Mouse (Mus musculus) left cerebral cortex, postnatal 36 days (tissue): ENCODE data around the gene Snx6. TPM values are rescaled to one million over a fixed set of nuclear protein-coding genes. Genes with fewer than 3 reads are reported as not detected.
"Not testable (repeated sequence)": the region's sequence is repeated elsewhere in the genome, so short reads cannot be mapped to it uniquely, and the experiment has no call there.

Experiments used
- DNase-seq, 2 experiments: peaks; one replicate each; pipeline ENCODE4 v3.0.0; 2021 to 2022; ENCODE audit warnings: low spot score in 2 of 2, mixed read lengths in 1 of 2
- intact Hi-C: fragments of 180-260 bp; cut with DNase I; formaldehyde crosslinking; loops from one replicate; pipeline ENCODE4 v1.15.1; 2025
- total RNA-seq, 2 experiments: library from RNA; stranded (reverse); gene quantifications; 2 replicates each; pipeline ENCODE4 v1.2.3; 2021

Gene Snx6
- 10 to 100 TPM; 44.3 to 45.5 TPM for total RNA-seq

DNA sequence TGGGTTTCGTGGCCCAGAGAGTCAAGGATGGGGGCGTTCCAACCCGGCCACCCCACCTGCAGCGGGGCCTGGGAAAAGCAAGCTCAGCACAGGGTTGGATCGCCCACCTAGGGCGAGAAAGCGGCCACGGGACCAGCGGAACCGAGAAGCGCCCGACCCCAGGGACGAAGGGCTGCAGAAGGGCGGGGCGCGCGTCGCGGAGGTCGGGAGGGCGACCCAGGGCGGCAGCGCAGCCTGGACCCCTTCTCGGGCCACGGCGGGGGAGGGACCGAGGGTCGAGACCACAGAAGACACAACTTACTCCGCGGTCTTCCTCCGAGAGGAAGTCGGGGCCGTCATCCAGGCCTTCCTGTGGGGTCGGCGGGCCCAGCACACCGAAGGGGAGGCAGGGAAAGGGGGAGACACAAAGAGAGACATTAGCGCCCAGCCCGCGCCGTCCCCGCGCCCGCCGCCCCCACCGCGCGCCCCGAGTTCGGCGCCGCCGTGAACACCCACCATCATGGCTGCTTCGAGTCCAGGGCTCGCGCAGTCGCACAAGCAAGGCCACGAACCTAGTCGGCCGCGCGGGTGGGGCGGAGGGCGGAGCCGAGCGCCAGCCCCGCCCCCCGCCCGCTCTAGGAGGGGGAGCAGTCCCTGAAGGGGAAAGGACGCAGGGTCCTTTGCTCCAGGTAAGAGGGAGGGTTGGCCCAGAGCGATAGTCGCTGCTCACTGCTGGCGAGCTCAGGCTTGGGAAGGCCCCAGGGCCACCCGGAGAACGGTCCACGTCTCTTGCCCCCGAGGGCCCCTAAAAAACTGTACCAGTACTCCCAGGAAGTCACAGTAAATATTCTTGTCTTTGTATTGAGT, at the start of gene Snx6:
TSS of gene Snx6 (minus strand) at position 551 of the 846 bp plus-strand sequence.
- intact Hi-C loops = no loop called here
- DNase-seq = peak; percentile 78 to 84

- intact Hi-C loops = no loop called here
- DNase-seq = no peak
These were observed 48.9 kb upstream of the Snx6 start for GRCm38 (mm10) chr12:54844415-54844814.

DNA sequence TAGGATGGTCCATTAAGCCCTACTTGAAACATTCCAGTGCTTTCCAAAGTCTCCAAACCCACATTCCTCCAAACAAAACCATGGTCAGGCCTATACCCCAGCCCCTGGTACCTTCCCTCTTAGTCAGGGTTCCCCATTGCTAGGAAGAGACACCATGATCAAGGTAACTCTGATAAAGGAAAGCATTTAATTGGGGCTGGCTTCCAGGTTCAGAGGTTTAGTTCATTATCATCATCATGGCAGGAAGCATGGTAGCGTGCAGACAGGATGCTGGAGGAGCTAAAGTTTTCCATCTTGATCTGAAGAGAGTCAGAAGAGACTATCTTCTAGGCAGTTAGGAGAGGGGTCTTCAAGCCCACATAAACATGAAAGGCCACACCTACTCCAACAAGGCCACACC, 46.1 kb upstream of the Snx6 start:
- no peak for DNase-seq
- intact Hi-C loops = no loop called here

DNA sequence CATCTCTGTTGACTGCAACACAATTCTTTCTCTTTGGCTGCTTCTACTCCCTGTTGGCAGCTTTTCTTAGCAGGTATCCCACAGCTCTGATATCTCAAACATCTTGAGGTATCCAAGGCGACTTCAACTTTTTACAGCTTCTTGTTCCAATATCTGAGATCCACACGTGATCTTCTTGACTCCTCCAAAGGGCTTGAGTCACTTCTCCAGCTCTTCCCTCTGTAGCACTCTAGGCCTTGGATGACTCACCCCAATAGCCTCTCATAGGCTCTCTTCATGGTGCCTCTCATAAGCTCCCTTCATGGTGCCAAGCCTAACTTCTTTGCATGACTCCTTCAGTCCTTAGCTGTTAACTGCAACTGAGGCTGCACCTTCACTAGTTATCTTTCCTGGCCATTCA, 44.3 kb upstream of the Snx6 start:
- intact Hi-C loops = no loop called here
- DNase-seq = no peak

- DNase-seq = no peak
- intact Hi-C loops = no loop called here
These were observed 43.4 kb upstream of the Snx6 start for GRCm38 (mm10) chr12:54838931-54839330.

GRCm38 (mm10) chr12:54835608-54836570, 40.4 kb upstream of the Snx6 start:
- intact Hi-C loops = loop anchor here (1.0 kb wide), 1 partner anchor 26 kb away; the partner anchor contains the start of gene Cfl2
- no peak for DNase-seq

- intact Hi-C loops = loop anchor here (1.0 kb wide), 1 partner anchor 27 kb away; the partner anchor contains the start of gene Cfl2
- peak; percentile 55 to 64 for DNase-seq
These were observed 39.5 kb upstream of the Snx6 start for GRCm38 (mm10) chr12:54834925-54835447.

DNA sequence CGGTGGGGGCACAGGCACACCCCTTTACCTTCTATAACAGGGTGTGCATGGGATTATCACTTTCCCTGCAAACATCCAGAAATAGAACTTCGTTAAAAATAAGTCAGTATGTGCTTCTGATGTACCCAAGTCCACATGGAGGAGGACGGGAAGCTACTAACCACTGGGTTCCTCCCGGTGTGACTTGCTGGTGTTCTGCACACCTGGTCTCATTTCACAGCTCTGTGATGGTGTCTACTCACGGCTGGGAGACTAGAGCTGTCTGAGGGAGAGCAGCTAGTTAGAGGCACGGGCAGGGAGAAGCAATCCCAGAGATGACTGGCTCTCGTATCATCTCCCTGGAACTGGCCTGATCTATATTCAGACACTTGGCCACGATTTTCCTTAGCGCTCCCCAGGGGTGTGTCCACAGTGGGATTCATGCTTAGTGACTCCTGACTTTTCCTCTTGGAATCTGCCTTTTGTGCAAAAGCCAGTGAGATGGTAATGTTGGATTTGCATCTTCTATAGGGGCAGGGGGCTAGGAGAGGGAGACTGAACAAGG, 38.4 kb upstream of the Snx6 start:
- intact Hi-C loops = no loop called here
- DNase-seq = no peak

GRCm38 (mm10) chr12:54831927-54832326, 36.4 kb upstream of the Snx6 start:
- intact Hi-C loops = loop anchor here (2.0 kb wide), 1 partner anchor 43 kb away; no protein-coding TSS in a partner anchor
- not testable (repeated sequence) for DNase-seq

DNA sequence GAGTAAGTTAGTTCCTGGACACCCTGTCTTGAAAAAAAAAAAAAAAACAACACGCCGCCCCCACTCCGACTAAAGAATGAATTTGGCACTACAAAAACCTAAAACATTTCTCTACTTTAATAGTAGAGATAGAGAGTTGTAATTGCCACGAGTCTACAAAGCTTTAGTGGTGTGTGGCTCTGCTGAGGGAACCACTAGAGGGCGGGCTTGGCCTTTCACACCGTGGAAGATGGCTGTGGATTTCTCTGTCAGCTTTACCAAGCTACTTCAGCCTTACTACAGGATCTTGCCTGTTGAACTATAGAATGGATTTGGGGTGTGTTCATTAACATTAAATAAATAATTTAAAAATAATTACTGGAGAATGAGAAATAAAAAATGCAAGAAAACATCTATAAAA, 35.1 kb upstream of the Snx6 start:
- intact Hi-C loops = loop anchor here (2.0 kb wide), 1 partner anchor 44 kb away; no protein-coding TSS in a partner anchor
- peak; percentile 72 for DNase-seq

- DNase-seq = no peak
- intact Hi-C loops = loop anchor here (2.0 kb wide), 1 partner anchor 45 kb away; no protein-coding TSS in a partner anchor
These were observed 34.4 kb upstream of the Snx6 start for GRCm38 (mm10) chr12:54829876-54830275.

DNA sequence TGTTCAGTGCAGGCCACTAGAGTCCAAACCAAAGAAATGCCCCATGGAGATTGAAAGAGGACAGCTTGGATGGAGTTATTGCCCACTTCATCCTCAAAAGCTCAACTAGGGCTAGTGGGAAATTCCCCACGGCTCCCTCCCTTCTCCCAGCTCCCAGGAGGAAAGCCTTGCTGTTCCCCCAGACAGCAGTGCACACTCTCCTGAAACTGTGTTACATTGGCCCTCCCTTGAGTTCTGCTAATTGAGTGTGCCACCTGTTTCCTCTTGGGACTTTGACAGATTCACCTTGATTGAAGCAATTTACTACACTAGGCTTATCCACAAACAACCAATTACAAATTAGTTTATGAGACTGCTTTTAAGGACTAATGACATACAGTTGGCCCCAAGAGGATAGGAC, 32.5 kb upstream of the Snx6 start:
- intact Hi-C loops = no loop called here
- DNase-seq = no peak

DNA sequence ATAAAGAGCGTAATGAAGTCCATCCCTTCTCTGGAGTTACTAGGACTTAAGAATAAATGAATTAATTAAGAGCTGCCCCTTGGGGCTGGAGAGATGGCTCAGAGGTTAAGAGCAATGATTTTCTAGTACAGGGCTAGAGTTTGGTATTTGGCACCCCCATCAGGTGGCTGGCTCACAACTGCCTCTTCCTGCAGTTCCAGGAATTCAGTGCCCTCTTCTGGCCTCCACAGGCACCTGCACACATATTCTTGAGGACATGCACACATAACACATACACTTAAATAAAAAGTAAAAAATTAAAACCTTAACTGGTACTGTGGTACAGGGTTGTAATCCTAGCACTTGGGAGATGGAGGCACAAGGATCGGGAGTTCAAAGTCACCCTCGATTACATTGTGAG, 29.7 kb upstream of the Snx6 start:
- intact Hi-C loops = no loop called here
- DNase-seq = no peak

DNA sequence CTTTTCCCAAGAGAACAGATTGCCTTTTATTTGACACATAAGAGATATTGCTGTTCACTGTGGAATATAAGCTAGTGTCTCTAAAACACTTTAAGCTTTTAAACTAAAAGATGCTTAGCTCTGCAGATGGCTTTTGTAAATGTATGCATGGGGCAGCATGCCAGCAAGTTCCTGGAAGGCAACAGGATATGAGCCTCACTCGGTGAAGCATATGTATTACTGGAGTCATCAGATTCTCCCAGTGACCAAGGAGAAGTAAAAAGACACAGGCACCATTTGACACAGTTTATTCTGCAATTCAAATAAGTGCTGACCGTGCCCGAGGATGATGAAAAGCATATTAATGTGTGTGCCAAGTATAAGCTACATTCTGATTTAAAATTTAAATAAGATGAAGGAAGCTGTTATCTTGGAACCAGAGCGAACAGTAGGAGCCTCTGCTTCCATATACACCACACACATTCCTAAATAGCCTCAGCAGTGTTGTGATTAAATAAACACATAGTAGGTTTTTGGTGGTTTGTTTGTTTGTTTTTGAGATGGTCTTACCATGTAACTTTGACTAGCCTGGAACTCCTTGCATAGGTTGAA, 27.4 kb upstream of the Snx6 start:
- DNase-seq = peak; percentile 71 to 76
- intact Hi-C loops = no loop called here

DNA sequence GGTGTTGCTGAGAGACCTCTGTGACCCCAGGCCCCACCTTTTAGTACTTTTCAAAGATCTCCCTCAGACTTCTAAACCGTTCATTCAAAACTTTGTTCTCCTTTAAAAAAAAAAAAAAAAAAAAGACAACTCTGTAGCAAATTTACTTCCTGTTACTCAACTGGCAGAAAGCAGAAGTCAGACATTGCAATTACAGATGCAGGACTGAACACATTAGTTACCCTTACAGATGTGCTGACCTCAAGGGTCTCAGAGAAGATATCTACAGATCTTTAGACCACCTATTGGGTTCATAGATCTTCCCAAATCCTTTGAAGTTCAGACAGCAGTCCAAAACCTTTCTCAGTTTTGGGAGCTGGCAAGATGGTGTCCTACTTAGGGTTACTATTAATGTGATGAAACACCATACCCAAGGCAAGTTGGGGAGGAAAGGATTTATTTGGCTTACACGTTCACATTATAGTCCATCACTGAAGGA, 25.2 kb upstream of the Snx6 start:
- intact Hi-C loops = no loop called here
- DNase-seq = no peak

DNA sequence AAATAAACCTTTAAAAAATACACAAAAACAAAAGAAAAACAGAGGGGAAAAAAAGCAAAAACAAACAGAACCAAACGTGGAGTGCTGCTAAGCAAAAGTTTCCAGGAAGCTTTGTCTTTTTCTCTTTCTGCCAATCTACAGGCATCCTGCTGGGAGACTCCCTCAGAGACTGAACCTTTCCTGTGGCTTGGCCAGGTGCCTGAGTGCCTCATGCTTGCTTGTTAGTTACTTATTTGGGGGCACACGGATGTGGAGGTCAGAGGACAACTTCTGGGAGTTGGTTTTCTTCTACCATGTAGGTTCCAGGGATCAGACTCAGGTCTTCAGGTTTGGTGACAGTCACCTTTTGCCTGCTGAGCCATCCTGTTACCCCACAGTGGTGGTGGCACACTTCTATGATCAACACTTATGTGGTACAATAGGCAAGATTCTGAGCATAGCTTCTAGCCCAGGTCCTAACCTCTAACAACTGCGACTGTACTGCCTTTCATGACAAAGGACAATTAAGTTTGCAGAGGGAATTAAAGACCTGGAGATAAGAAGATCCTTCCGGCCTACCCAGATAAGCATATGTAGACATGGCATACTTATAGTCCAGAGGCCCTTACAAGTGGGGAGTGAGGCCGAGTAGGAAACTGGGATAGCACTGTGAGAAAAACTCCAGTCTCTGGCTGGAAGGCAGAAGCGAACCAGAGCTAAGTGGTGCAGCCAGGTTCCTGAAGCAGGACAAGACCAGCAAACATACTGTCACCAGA, 23.9 kb upstream of the Snx6 start:
- intact Hi-C loops = no loop called here
- no peak for DNase-seq

GRCm38 (mm10) chr12:54810142-54810541, 14.6 kb upstream of the Snx6 start:
- DNase-seq = no peak
- intact Hi-C loops = no loop called here

GRCm38 (mm10) chr12:54807481-54807880, 12.0 kb upstream of the Snx6 start:
- intact Hi-C loops = no loop called here
- DNase-seq = no peak
